Mouse (Mus musculus): ENCODE data around the gene Gm16181. TPM values are rescaled to one million over a fixed set of nuclear protein-coding genes. Genes with fewer than 3 reads are reported as not detected.
A peak's percentile ranks its signal among the peaks of the same experiment; 100 is the strongest.

The Gm16181 gene
- polyA plus RNA-seq, 1 experiment from 2014 or later, result 0.57 TPM

DNA sequence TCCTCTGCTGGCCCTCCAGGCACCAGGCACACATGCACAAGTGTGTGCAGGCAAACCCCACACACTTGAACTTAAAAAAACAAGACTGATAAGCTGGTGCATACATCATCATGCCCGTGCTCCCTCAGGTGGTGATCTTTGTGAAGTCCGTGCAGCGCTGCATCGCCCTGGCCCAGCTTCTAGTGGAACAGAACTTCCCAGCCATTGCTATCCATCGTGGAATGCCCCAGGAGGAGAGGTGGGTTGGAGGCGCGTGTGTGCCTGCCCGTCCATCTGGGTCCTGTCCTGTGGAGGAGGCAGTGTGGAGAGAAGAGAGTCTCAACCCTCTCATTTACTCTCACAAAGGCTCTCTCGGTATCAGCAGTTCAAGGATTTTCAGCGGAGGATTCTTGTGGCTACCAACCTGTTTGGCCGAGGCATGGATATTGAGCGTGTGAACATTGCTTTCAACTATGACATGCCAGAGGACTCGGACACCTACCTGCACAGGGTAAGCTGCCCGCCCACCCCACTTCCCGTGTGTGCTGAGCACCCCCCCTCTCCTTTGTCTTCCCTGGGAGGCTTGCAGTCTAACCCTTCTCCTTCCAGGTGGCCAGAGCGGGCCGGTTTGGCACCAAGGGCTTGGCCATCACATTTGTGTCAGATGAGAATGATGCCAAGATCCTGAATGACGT, 32.1 kb downstream of the Gm16181 start:
- 0 out of 2 replicates have a peak, but pooled peaks cover 3% of the 10 kb centered on the region for H3K4me1 ChIP-seq
- WGBS, result 81% methylated on average over 18 of the region's 18 CpGs

DNA sequence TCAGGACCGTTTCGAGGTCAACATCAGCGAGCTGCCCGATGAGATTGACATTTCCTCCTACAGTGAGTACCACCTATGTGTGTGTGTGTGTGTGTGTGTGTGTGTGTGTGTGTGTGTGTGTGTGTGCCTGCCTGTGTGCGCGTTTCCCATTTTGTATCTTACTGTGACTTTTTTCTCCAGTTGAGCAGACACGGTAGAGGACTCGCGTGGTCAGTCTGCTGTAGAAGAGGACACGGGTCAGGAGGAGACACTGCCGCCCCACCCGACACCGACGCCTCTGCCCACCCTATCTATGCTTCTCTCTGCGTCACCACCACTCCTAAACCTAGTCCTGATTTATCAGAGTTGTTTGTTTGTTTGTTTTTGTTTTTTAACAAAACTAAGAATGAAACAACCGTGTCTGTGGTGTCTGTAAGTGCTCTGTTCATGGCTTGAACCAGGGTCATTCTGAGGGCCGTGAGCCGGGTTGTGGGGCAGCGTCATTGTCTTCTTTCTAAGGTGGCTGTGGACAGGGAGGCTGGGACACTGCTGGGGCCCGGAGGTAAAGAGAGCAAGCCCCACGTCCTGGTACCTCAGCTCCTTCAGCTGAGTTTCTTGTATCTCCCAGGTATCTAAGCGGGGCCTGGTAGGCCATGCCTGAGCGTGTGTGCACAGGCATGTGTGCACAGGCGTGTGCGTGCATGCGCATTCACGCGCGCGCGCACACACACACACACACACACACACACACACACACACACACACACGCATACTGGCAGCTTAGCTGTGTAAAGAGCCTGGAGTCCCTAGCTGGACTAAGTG, 32.9 kb downstream of the Gm16181 start:
- ATAC-seq (ENCODE audit: insufficient number of reproducible peaks, low FRiP score, low TSS enrichment, low read depth), result no peak
- H3K9ac ChIP-seq, result no peak overlapping the region
- H3K36me3 ChIP-seq, result peaks cover 58% of the 10 kb centered on the region
- H3K27me3 ChIP-seq, result no peaks in the 10 kb centered on the region
- H3K27ac ChIP-seq (replicated peaks), result no peak overlapping the region
- no peak overlapping the region for H3K4me2 ChIP-seq (replicated peaks)
- H3K4me3 ChIP-seq (replicated peaks), result no peak overlapping the region
- H3K9me3 ChIP-seq (replicated peaks), result no peaks in the 10 kb centered on the region
- no peaks in the 10 kb centered on the region for H3K4me1 ChIP-seq
- 85% methylated on average over 32 of the region's 32 CpGs for WGBS

More for the DNA sequence above, 32.1 kb downstream of the Gm16181 start:
- Histone ChIP-seq H3K4me3 (replicated peaks) (no peak overlapping the region), H3K36me3 (peaks cover 65% of the 10 kb centered on the region), H3K9ac (no peak overlapping the region), H3K27ac (replicated peaks) (no peak overlapping the region), H3K27me3 (no peaks in the 10 kb centered on the region), H3K4me2 (replicated peaks) (no peak overlapping the region), H3K9me3 (replicated peaks) (no peaks in the 10 kb centered on the region)
- ATAC-seq (ENCODE audit: insufficient number of reproducible peaks, low FRiP score, low TSS enrichment, low read depth), result no peak; the same call in 1 of the 2 replicates

- Histone ChIP-seq H3K4me1 (no peaks in the 10 kb centered on the region), H3K27me3 (no peaks in the 10 kb centered on the region), H3K36me3 (peaks cover 48% of the 10 kb centered on the region), H3K4me3 (replicated peaks) (no peak overlapping the region), H3K4me2 (replicated peaks) (no peak overlapping the region), H3K9me3 (replicated peaks) (no peaks in the 10 kb centered on the region), H3K27ac (replicated peaks) (no peak overlapping the region), H3K9ac (no peak overlapping the region)
- ATAC-seq (ENCODE audit: insufficient number of reproducible peaks, low FRiP score, low TSS enrichment, low read depth), result peak; percentile 20; the same call in 1 of the 2 replicates
- 59% methylated on average over 11 of the region's 11 CpGs for WGBS
Measured at GRCm38 (mm10) chr17:35254241-35255098, 33.8 kb downstream of the Gm16181 start.

DNA sequence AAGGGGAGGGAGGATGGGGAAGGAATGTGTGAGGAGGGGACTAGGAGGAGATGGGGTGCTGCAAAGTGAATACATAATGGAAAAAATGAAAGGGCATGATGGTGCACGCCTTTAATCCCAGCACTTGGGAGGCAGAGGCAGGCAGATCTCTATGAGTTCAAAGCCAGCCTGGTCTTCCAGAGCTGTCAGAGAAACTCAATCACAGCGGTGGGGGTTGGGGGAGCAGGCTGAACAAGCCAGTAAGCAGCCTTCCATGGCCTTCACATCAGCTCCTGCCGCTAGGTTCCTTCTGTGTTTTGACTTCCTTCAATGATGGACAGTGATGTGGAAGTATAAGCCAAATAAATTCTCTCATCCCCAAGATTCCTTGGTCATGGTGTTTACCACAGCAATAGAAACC, 34.7 kb downstream of the Gm16181 start:
- H3K9me3 ChIP-seq (replicated peaks), result no peaks in the 10 kb centered on the region
- no peaks in the 10 kb centered on the region for H3K4me1 ChIP-seq
- ATAC-seq (ENCODE audit: insufficient number of reproducible peaks, low FRiP score, low TSS enrichment, low read depth), result no peak
- H3K36me3 ChIP-seq, result peaks cover 40% of the 10 kb centered on the region
- no peak overlapping the region for H3K9ac ChIP-seq
- no peaks in the 10 kb centered on the region for H3K27me3 ChIP-seq
- H3K4me3 ChIP-seq (replicated peaks), result no peak overlapping the region
- 69% methylated on average over 3 of the region's 3 CpGs for WGBS
- H3K4me2 ChIP-seq (replicated peaks), result no peak overlapping the region
- H3K27ac ChIP-seq (replicated peaks), result no peak overlapping the region

DNA sequence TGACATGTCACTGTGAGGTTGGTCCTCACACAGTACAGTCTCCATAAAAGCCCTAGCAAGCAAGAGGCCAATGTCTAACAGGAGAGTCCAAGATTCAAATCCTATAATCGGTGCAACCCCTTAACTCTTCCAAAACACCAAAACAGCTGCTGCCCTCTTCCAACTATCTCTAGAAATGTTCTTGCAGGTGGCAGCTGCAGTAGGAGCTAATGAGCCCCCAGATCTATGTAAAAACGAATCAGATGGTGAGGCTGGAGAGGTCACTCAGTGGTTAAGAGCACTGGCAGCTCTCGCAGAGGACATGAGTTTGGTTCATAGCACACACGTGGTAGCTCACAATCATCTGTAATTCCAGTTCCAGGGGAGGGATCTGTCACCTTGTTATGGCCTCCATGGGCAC, 35.1 kb downstream of the Gm16181 start:
- 54% methylated on average over 4 of the region's 4 CpGs for WGBS
- no peaks in the 10 kb centered on the region for H3K4me1 ChIP-seq
- no peak overlapping the region for H3K4me2 ChIP-seq (replicated peaks)
- no peaks in the 10 kb centered on the region for H3K27me3 ChIP-seq
- H3K9me3 ChIP-seq (replicated peaks), result no peaks in the 10 kb centered on the region
- no peak for ATAC-seq (ENCODE audit: insufficient number of reproducible peaks, low FRiP score, low TSS enrichment, low read depth)
- no peak overlapping the region for H3K9ac ChIP-seq
- no peak overlapping the region for H3K27ac ChIP-seq (replicated peaks)
- peaks cover 36% of the 10 kb centered on the region for H3K36me3 ChIP-seq
- H3K4me3 ChIP-seq (replicated peaks), result no peak overlapping the region

GRCm38 (mm10) chr17:35257378-35257777, 36.7 kb downstream of the Gm16181 start:
- no peaks in the 10 kb centered on the region for H3K4me1 ChIP-seq

GRCm38 (mm10) chr17:35257824-35258491, 37.3 kb downstream of the Gm16181 start:
- peaks cover 6% of the 10 kb centered on the region; the same call in 1 of the 2 replicates for H3K4me1 ChIP-seq
- H3K9ac ChIP-seq, result no peak overlapping the region
- 13% methylated on average over 17 of the region's 17 CpGs for WGBS
- peaks cover 16% of the 10 kb centered on the region for H3K36me3 ChIP-seq
- H3K9me3 ChIP-seq (replicated peaks), result no peaks in the 10 kb centered on the region
- peak overlapping the region; percentile 28 for H3K4me3 ChIP-seq (replicated peaks)
- peaks cover 16% of the 10 kb centered on the region for H3K27me3 ChIP-seq
- H3K27ac ChIP-seq (replicated peaks), result no peak overlapping the region
- no peak for ATAC-seq (ENCODE audit: insufficient number of reproducible peaks, low FRiP score, low TSS enrichment, low read depth)
- H3K4me2 ChIP-seq (replicated peaks), result peak overlapping the region; percentile 37

More at GRCm38 (mm10) chr17:35257378-35257777, 36.7 kb downstream of the Gm16181 start:
- ATAC-seq (ENCODE audit: insufficient number of reproducible peaks, low FRiP score, low TSS enrichment, low read depth), result no peak
- H3K9me3 ChIP-seq (replicated peaks), result no peaks in the 10 kb centered on the region
- WGBS, result 72% methylated on average over 1 of the region's 1 CpGs
- no peak overlapping the region for H3K9ac ChIP-seq
- no peak overlapping the region for H3K27ac ChIP-seq (replicated peaks)
- H3K4me2 ChIP-seq (replicated peaks), result no peak overlapping the region
- peaks cover 22% of the 10 kb centered on the region for H3K36me3 ChIP-seq
- H3K4me3 ChIP-seq (replicated peaks), result peak overlapping the region; percentile 28; the same call in 1 of the 2 replicates
- peaks cover 10% of the 10 kb centered on the region for H3K27me3 ChIP-seq

GRCm38 (mm10) chr17:35258492-35259478, 38.2 kb downstream of the Gm16181 start:
- H3K27ac ChIP-seq (replicated peaks), result no peak overlapping the region
- H3K9me3 ChIP-seq (replicated peaks), result no peaks in the 10 kb centered on the region
- peaks cover 8% of the 10 kb centered on the region; the same call in 1 of the 2 replicates for H3K36me3 ChIP-seq
- H3K4me3 ChIP-seq (replicated peaks), result no peak overlapping the region
- H3K9ac ChIP-seq, result no peak overlapping the region
- no peak overlapping the region for H3K4me2 ChIP-seq (replicated peaks)
- no peak for ATAC-seq (ENCODE audit: insufficient number of reproducible peaks, low FRiP score, low TSS enrichment, low read depth)
- peaks cover 14% of the 10 kb centered on the region for H3K4me1 ChIP-seq
- 64% methylated on average over 13 of the region's 14 CpGs for WGBS
- peaks cover 22% of the 10 kb centered on the region for H3K27me3 ChIP-seq

DNA sequence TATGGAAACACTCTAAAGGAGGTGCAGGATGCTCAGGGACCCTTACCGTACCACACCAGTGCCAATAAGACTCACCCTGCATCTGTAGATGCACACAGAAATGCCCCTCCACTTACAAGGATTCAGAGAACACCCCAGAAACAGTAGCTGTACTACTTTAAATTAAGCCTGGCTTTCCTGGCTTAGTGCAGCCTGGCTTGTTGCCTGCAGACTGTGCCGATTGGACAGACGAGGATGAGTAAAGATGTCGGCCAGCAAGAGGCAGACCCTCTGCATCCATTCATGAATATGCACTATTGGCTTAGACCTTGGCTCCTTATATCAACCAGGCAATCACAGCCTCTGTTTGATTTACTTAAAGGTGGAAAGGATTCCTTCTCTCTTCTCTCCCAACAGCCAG, 39.0 kb downstream of the Gm16181 start:
- H3K4me3 ChIP-seq (replicated peaks), result no peak overlapping the region
- no peaks in the 10 kb centered on the region for H3K9me3 ChIP-seq (replicated peaks)
- no peak for ATAC-seq (ENCODE audit: insufficient number of reproducible peaks, low FRiP score, low TSS enrichment, low read depth)
- H3K4me2 ChIP-seq (replicated peaks), result no peak overlapping the region
- 76% methylated on average over 4 of the region's 4 CpGs for WGBS
- H3K36me3 ChIP-seq, result no peaks in the 10 kb centered on the region
- peaks cover 22% of the 10 kb centered on the region for H3K27me3 ChIP-seq
- peaks cover 16% of the 10 kb centered on the region for H3K4me1 ChIP-seq
- H3K27ac ChIP-seq (replicated peaks), result no peak overlapping the region
- H3K9ac ChIP-seq, result no peak overlapping the region

DNA sequence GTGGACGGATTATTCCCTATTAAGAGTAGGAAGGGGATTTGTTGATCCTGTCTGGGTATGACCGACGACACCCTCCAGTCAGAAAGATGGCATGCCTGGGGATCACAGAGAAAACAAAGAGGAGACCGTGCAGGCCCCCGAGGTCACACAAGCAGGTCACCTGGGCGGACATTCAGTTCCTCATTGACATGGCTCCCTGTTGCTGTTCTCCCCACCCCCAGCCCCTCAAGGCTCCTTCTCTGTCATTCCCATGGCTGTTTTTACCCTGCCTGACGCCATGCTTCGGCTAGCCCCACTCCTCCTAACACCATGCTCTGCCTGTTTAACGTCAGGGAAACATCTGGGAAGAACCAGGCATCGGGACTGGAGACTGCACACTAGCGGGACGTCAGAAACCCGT, 41.0 kb downstream of the Gm16181 start:
- WGBS, result 60% methylated on average over 13 of the region's 13 CpGs
- no peaks in the 10 kb centered on the region for H3K9me3 ChIP-seq (replicated peaks)

More for the DNA sequence above, 41.0 kb downstream of the Gm16181 start:
- ATAC-seq (ENCODE audit: insufficient number of reproducible peaks, low FRiP score, low TSS enrichment, low read depth), result no peak
- no peak overlapping the region for H3K4me2 ChIP-seq (replicated peaks)
- H3K27ac ChIP-seq (replicated peaks), result no peak overlapping the region
- no peak overlapping the region for H3K4me3 ChIP-seq (replicated peaks)
- peaks cover 16% of the 10 kb centered on the region for H3K4me1 ChIP-seq
- H3K36me3 ChIP-seq, result no peaks in the 10 kb centered on the region
- no peak overlapping the region for H3K9ac ChIP-seq
- H3K27me3 ChIP-seq, result peaks cover 37% of the 10 kb centered on the region
